Mouse (Mus musculus): ENCODE measurements around the gene H2-Ab1. TPM values are rescaled to one million over a fixed set of nuclear protein-coding genes. Genes with fewer than 3 reads are reported as not detected.

The H2-Ab1 gene
- total RNA-seq, 2 experiments from 2014 or later: 1.3 to 3.1 TPM

DNA sequence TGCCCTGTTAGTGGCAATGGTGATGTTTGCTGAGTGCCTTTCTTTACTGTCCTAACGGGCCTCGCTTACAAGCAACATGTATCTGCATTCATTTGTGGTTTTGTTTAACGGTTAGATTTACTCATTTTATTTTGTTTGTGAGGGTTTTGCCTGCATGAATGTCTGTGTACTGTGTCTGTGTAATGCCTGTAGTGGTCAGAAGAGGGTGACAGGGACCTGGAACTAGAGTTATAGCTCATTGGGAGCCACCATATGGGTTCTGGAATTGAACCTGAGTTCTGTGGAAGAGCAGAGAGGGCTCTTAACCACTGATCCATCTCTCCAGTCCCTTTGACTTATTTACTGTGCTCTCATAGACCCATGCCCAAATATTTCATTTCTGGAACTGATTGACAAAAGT, 10.4 kb upstream of the H2-Ab1 start:
- no peak overlapping the region for H3K4me3 ChIP-seq
- DNase-seq (ENCODE audit: extremely low spot score in 1 of 2, low spot score in 2 of 2): no peak
- TF ChIP-seq CTCF (IDR thresholded peaks at IDR 0.05): peak; percentile 42
- H3K27ac ChIP-seq: no peak overlapping the region
- intact Hi-C loops (cut with DNase I): loop anchor here (1.0 to 10.0 kb wide), 2 partner anchors 66 to 318 kb away; partner anchors contain the start of gene Notch4

GRCm38 (mm10) chr17:34248764-34249163, 8.7 kb upstream of the H2-Ab1 start:
- intact Hi-C loops (cut with DNase I): loop anchor here (10.0 kb wide), 1 partner anchor 316 kb away; the partner anchor contains the start of gene Notch4
- H3K27ac ChIP-seq: no peak overlapping the region
- DNase-seq (ENCODE audit: extremely low spot score in 1 of 2, low spot score in 2 of 2): no peak
- no peak for TF ChIP-seq CTCF (IDR thresholded peaks at IDR 0.05)
- no peak overlapping the region for H3K4me3 ChIP-seq

DNA sequence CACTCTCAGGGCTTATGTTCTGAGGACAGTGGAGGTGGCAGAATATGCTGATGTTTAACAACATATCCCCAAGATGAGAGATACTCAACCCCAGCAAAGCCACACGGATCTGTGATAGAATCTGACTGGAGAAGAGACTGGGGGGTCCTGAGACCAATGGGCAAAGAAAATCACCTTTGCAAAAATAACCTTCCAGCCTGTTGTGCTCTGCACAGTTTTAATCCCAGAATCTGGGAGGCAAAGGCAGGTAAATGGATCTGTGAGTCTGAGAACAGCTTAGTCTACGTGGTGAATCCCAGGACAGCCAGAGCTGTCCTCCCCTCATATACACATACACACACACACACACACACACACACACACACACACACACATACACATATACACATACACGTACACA, 8.1 kb upstream of the H2-Ab1 start:
- Histone ChIP-seq H3K27ac (no peak overlapping the region), H3K4me3 (no peak overlapping the region)
- no peak for DNase-seq (ENCODE audit: extremely low spot score in 1 of 2, low spot score in 2 of 2)
- intact Hi-C loops (cut with DNase I): loop anchor here (10.0 kb wide), 1 partner anchor 315 kb away; the partner anchor contains the start of gene Notch4
- no peak for TF ChIP-seq CTCF (IDR thresholded peaks at IDR 0.05)

DNA sequence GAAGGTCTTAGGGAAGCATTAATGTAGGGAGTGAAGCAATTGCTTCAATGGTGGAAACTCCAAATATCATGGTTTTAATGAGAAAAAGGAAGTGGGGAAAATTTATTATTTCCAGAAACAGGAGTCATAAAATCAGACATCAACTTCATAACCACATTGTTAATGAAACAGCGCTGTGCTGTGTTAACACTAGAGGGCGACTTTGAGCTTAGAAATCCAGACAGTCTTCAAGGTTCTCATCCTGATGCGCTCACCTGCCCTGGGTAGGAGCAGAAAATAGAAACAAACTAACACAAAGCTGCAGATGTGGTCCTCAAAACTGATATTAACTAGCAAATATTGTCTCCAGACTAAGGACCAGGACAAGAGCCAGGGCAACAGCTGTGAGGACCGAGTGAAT, 7.6 kb upstream of the H2-Ab1 start:
- intact Hi-C loops (cut with DNase I): loop anchor here (1.0 to 10.0 kb wide), 3 partner anchors 99 to 315 kb away; partner anchors contain the start of gene Notch4
- peak; percentile 40 to 42 for DNase-seq (ENCODE audit: extremely low spot score in 1 of 2, low spot score in 2 of 2)

GRCm38 (mm10) chr17:34251666-34252065, 5.8 kb upstream of the H2-Ab1 start:
- Histone ChIP-seq H3K4me3 (no peak overlapping the region), H3K27ac (no peak overlapping the region)
- no peak for DNase-seq (ENCODE audit: extremely low spot score in 1 of 2, low spot score in 2 of 2)
- peak; percentile 1; the same call in 1 of the 2 replicates for TF ChIP-seq CTCF (IDR thresholded peaks at IDR 0.05)
- intact Hi-C loops (cut with DNase I): no loop called here

More for the DNA sequence above, 7.6 kb upstream of the H2-Ab1 start:
- no peak overlapping the region for H3K27ac ChIP-seq
- H3K4me3 ChIP-seq: no peak overlapping the region
- peak; percentile 85 for TF ChIP-seq CTCF (IDR thresholded peaks at IDR 0.05)

DNA sequence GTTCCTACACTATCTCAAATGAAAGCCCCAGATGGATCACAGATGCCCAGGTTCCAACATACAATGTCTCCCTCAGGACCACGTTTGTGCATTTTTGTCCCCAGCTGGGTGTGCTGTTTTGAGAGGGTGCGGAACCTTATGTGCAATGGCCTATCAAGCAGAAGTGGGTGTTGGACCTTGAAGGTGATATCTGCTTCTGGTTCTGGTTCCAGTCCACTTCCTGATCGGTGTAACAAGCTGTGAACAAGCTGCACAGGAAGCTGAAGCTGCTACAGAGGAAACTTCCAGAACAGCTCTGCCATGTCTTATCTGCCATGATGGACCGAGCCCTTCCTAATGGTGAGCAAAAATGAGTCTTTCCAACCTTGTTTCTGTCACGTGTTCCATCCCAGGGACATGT, 988 bp upstream of the H2-Ab1 start:
- Histone ChIP-seq H3K4me3 (no peak overlapping the region), H3K27ac (no peak overlapping the region)
- intact Hi-C loops (cut with DNase I): no loop called here
- no peak for TF ChIP-seq CTCF (IDR thresholded peaks at IDR 0.05)
- DNase-seq (ENCODE audit: extremely low spot score in 1 of 2, low spot score in 2 of 2): no peak

DNA sequence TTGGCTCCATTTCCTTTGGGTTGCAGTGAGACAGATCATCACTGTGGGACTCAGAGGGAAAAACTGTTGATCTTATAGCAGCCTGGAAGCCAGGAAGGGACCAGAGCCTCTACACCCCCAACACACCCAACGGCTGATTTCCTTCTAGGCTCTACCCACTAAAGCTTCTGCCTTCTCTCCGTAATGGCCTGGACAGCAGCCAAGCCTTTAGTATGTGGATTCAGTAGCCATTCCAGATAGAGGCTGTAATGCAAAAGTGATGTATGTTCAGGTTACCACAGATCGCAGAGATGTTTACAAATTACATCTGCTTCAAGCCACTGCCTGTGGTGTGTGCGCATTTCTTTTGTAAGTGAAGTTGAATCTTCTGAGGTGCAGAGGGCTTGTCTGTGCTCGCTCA, 3.1 kb downstream of the H2-Ab1 start:
- Histone ChIP-seq H3K4me3 (no peak overlapping the region), H3K27ac (no peak overlapping the region)
- no peak for DNase-seq (ENCODE audit: extremely low spot score in 1 of 2, low spot score in 2 of 2)
- no peak for TF ChIP-seq CTCF (IDR thresholded peaks at IDR 0.05)
- intact Hi-C loops (cut with DNase I): loop anchor here (5.0 kb wide), 1 partner anchor 47 kb away; the partner anchor contains the start of gene H2-Eb1

DNA sequence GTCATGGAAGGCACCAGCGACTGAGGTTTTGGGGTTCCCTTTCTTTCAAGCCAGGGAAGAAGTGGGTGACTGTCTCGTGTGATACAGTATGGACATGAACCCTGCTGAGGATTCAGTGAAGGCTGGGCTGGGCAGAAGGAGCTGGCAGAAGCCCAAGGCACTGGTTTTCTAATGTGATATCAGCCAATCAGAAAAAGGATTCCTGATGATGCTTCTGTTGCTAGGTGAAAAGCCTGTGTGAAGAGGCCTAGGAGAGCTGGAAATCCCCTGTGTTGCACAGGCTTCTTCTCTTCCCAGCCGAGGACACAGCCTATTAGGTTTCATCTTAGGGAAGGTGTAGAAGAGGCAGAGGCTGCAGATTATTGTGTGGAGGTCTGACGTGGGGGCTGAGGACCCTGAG, 4.0 kb downstream of the H2-Ab1 start:
- DNase-seq (ENCODE audit: extremely low spot score in 1 of 2, low spot score in 2 of 2): peak; percentile 54 to 57
- no peak for TF ChIP-seq CTCF (IDR thresholded peaks at IDR 0.05)
- Histone ChIP-seq H3K27ac (no peak overlapping the region), H3K4me3 (no peak overlapping the region)
- intact Hi-C loops (cut with DNase I): loop anchor here (5.0 kb wide), 1 partner anchor 46 kb away; the partner anchor contains the start of gene H2-Eb1

- Histone ChIP-seq H3K27ac (no peak overlapping the region), H3K4me3 (peak overlapping the region; percentile 45)
- TF ChIP-seq CTCF (IDR thresholded peaks at IDR 0.05): no peak
- intact Hi-C loops (cut with DNase I): loop anchor here (5.0 kb wide), 1 partner anchor 44 kb away; the partner anchor contains the start of gene H2-Eb1
- peak; percentile 65 to 67 for DNase-seq (ENCODE audit: extremely low spot score in 1 of 2, low spot score in 2 of 2)
Observed at GRCm38 (mm10) chr17:34263068-34263467, 5.6 kb downstream of the H2-Ab1 start.

DNA sequence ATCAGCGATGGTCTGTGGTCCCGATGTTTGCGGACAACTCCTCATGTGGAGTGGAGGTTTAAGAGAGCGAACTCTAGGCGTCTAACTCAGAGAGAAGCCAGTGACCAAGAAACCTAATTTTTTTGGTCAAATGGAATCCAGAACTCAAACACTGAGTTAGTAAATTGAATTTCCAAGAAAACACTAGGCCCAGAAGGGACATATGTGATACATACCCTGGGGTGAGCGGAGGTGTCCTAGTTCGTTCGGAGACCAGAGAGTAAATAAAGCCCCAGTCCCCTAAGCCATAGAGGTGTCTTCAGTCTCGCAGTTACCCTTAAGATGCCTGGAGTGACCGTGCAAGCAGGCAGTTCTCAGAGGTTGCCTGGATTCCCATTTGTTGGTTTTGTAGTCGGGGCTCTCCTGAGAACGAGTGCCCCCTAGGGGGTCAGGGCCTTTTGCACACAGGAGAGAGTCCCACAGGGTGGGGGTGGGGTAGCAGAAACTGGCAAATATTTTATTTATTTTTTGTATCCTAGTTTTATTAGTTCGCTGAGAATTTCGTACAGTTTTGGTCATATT, 6.4 kb downstream of the H2-Ab1 start:
- H3K4me3 ChIP-seq: no peak overlapping the region
- no peak; the same call in none of the 2 replicates for TF ChIP-seq CTCF (IDR thresholded peaks at IDR 0.05)
- intact Hi-C loops (cut with DNase I): loop anchor here (5.0 kb wide), 1 partner anchor 43 kb away; the partner anchor contains the start of gene H2-Eb1
- H3K27ac ChIP-seq: no peak overlapping the region
- DNase-seq (ENCODE audit: extremely low spot score in 1 of 2, low spot score in 2 of 2): no peak

DNA sequence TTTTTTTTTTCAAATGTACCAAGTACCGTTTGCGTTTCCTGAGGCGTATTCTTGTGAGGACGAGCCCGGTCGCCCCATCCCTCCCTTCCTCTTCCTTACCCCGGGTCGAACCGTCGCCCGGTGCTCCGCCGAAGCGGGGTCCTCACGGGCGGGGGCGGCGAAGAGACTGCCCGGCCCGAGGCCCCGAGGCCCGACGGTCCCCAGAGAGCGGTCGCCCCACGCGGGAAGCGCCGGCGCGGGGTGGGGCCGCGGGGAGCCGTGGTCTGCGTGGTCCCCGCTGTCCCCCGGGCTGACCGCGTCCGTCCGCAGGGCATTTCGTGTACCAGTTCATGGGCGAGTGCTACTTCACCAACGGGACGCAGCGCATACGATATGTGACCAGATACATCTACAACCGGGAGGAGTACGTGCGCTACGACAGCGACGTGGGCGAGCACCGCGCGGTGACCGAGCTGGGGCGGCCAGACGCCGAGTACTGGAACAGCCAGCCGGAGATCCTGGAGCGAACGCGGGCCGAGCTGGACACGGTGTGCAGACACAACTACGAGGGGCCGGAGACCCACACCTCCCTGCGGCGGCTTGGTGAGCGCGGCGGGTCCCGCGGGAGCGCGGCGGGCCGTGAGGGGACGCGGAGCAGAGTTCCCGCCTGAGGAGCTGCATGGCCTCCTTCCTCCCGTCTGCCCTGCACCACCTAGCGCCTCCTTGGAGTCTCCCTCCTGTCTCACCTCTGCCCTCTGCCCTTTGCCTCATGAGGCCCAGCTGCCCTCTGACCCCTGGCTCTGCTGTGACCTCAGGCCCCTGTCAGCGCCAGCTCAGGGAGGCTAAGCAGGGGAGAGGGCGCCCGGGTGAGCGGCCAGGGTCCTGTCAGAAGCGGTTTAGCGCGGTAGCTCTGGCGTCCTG, 7.2 kb downstream of the H2-Ab1 start:
- no peak for DNase-seq (ENCODE audit: extremely low spot score in 1 of 2, low spot score in 2 of 2)
- intact Hi-C loops (cut with DNase I): loop anchor here (5.0 kb wide), 1 partner anchor 43 kb away; the partner anchor contains the start of gene H2-Eb1
- no peak for TF ChIP-seq CTCF (IDR thresholded peaks at IDR 0.05)
- peak overlapping the region; percentile 35 for H3K4me3 ChIP-seq
- no peak overlapping the region for H3K27ac ChIP-seq

DNA sequence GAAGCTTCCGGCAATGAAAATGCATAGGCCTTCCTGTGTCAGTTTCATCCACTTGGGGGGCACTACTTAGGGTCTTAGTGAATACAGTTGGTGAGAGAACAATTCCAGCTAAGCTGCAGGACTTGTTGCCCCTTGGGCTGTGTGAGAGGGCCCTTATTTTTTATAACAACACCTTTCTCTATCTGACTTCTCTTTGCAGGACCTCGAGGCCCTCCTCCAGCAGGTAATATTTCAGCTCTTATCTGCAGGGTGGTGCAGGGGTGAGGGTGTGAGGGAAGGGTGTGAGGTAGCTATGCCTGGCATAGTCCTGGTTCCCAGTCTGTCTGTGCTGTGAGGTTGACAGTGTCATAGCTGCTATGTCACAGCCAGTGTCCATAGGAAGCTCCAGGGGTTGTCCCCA, 10.8 kb downstream of the H2-Ab1 start:
- no peak overlapping the region for H3K27ac ChIP-seq
- H3K4me3 ChIP-seq: no peak overlapping the region
- DNase-seq (ENCODE audit: extremely low spot score in 1 of 2, low spot score in 2 of 2): no peak
- TF ChIP-seq CTCF (IDR thresholded peaks at IDR 0.05): no peak
- intact Hi-C loops (cut with DNase I): no loop called here

All from left cerebral cortex, adult 2 months (tissue).